Mouse (Mus musculus) frontal cortex, postnatal 14 days (tissue): ENCODE measurements at regions not wholly inside any gene's neighbourhood (a gene's known extent, or its start where the extent isn't known, plus 50 kb on each side); places are given as distances from the start of the nearest gene placed in this dataset.
A peak's percentile ranks its signal among the peaks of the same experiment; 100 is the strongest.

Experiments used
- DNase-seq, 2 experiments: peaks; one replicate each; pipeline ENCODE4 v3.0.0; 2022; ENCODE audit warnings: low spot score in 2 of 2

DNA sequence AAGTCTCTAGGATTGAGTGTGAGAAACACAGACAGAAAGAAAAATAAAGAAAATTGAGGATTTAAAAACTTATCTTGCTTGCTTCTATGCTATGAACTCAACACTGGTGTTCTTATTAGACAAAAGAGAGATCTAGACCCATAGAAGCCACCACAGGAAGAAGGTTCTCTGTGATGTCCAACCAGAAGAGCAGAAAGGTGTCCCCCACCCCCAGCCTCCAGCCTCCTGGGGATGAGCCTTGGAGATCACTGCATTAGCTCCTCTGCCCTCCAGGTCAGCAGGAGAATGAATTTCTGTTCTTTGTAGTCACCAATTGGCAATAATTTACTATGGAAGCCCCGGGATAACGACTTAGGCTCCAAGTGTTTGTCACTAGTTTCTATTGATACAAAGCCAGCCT is 444.3 kb upstream of the Cdh4 start:
- DNase-seq = no peak

DNA sequence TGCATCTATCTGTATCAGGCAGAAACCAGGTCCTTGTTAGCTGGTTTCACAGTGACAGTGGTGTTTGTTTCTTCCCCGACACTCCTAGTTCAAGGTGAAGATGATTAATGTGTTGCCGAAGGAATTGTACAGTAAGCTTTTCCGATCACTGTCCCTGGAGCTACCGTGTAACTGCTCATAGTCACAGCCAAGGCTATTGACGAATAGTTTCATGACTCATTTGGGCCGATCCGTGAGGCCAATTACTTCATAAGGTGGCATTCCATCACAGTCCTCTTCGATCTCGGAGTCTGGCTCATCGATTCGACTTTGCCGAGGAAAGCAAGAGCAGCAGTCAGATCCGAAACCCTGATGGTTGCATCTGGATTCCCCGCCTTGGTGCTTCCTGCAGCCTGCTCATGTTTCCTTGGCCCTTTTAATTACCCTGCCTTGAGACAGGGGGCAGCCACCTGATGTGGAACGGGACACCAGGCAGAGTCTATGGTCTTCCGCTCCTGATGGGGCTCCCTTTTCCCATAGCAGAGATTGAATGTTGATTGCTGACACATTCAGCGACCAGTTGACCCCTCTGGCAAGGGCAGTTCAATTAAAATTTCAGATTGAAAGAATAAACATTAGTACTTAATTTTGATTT is 441.7 kb upstream of the Cdh4 start:
- DNase-seq = no peak

DNA sequence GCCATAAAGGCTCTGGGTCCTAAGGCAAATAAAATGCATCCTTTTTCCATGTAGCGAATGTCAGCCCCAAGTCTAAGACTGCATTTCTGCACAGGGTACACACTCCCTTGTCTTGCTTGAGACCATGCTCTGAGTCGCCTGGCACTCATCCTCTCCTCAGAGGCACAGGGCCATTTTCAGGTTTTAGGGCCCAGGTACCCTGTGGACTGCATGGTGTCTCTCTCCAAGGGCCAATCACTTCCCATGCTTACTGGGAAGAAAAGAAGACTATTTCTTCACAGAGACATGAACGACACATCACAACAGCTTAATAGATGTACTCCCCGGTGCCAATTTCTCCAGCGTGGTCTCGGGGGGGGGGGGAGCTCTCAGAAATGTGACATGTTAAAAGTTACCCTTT is 434.5 kb upstream of the Cdh4 start:
- DNase-seq = no peak

DNA sequence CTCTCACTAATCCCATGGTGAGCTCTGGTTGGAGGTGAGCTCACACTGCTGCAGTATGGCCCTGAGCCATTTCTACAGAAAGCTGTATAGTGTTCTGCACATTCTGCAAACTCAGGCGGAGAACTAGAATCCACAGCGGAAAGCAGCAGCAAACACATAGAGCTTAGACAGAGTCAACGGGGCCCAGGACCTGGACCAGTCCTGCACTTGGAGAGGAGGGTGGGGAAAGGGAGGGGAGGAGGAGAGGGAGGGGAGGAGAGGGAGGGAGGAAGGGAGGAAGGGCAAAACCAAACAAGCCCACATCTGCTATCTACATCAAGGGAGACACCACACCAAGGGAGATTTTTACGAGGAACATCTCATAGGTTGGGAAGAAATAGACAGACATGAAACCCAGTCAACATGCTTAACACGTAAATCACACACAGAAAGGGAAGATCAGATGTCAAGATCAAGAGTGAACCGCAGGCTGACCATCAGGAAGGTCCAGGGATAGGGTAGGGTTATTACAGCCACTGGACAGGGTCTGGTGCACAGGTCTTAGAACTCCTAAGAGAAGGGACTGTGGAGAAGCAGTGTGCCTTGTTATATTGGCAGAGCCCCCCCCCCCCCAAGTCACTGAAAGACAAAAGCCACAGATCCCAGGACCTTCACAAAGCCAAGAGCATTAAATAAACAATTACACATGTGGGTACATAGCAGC is 428.2 kb upstream of the Cdh4 start:
- DNase-seq = no peak

DNA sequence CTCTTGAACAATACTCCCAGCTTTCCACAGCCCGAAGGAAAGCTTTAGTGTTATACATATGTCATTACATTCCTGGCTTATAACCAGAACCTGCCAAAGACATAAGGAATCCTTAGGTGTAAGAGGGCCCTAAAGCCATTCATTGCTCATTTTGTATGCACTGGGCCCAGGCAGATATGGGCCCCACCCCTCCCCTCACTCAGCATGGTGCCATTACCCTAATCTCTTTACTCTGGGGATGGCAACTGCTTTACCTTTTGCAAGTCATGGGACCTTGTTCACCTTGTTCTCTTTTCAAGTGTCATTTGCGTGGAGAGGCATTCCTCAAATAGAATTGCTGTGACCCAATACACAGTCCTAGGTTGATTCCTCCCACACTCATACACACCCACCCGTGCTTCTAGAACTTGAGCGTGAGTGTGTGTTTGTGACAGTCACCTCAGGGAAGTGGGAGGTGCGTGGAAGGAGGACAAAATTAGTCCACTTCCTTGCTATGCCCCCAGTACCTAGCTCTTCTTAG is 419.5 kb upstream of the Cdh4 start:
- DNase-seq = no peak

DNA sequence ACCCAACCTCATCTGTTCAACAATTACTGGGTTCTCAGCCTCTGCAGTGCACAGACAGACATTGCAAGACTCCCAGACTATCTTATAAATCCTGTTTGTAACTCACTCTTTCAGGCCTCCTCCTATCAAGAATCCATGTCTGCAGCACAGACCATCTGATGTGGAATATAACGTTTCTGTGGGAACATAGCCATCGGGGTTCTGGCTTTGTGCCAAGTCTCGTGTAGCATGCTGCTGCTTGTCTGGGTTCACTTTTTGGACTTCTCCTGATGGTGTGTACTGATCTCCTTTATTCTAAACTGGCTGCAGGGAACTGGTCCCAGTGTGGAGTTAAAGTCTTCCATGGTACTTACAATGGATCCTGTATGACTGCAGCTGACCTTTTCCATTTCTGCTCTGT is 418.0 kb upstream of the Cdh4 start:
- no peak for DNase-seq

DNA sequence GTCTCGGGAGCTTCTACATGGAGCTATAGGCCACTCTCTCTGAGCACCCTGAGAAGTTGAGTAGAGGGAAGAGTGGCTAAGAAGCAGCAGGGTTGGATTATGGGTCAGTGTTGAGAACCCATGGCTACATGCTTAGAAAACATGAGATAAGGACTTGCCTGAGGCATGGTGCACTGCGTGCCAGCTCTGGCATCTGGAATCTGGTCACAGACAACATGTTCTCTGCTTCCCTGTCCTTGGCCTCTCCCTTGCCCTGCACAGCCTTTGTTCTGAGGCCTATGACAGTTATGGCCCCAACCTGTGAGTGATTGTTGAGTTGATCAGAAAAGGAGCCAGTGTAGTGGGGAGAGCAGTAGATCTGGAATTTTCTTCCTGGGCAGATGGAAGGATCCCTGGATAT is 409.1 kb upstream of the Cdh4 start:
- no peak for DNase-seq

DNA sequence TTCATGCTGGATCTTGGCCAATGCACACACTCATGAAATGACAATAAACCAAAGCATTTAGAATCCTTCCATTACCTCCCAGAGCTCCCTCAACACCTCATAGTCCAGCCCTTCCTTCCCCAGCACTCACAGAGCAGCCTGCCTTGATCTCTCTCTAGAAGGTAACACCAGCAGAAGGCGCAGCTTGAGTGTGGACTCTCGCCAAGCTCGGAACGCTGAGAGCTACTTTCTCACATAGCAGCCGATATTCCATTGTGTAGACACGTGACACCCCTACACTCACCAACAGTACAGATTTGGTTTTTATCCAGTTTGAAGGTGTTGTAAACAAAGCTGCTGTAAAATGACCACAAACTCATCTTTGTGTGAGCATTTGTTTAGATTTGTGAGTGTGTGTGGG is 406.8 kb upstream of the Cdh4 start:
- no peak for DNase-seq

DNA sequence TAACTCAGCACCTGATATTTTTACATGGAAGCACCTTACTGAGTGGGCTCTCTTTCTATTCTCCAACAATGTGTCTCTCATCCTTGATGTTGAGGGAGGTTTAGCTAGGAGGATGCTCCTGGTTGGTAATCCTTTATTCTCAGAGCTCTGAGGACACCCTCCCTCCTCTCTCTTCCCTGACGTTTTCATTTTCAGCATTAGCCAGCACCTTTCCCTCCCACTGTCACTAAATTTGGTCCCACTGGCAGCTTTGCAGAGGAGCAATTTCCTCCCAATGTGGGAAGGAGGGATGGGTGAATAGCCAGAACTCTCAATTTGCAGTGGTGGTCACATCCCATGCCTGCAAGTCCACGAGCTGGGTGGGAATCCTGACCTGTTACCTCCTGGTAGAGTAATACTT is 402.5 kb upstream of the Cdh4 start:
- no peak for DNase-seq

DNA sequence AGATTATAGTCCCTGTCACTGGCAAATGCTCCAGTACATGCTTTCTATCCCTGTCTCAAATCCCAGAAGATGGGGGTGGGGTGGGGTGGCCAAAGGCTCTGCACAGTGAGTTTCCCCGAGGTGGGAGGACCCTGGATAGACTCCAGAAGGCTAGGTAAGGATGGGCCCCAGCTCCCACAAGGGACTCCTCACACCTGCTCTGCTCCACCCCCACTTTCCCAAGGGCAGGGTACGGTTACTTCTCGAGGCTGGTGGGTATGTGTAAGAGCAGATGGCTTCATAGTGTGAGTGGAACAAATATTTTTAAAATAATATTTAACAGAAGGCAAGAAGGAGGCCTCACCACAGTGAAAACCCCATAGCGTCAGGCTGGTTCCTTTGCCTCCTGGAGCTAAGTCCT is 398.6 kb upstream of the Cdh4 start:
- DNase-seq = no peak

DNA sequence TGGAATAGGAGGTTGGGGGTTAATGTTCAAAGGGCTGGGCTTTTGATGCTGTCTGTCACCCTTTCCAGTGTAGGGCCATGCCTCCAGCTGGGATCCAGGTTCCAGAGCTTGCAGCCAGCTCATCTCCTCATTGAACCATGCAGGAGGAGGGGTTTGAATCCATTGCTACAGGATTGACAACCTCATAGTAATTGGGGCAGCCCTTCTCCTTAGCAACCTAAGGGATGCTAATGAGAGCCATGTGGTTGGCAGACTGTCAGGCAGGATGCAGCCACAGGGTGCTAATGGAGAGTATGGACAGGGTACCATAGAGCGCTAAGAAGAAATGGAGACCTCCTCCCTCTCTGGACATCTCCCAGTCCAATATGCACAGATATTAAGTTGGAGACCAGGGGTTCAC is 396.9 kb upstream of the Cdh4 start:
- no peak for DNase-seq

DNA sequence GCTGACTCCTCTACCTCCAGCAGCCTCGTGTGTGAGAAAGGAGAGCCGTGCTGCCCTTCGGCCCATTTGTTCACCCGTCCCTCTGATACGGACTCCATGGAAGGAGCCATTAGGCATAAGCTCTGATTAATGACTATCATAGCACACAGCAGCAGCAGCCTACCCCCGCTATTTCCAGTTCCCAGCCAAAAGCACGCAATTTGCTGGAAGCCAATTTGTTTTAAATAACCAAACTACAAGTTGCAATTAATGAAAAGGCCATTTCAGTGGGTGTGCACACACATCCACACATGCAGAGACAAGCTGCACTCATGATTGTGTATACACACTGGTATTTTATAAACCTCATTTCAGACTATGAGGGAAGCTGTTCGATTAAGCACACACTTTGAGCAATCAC is 387.8 kb upstream of the Cdh4 start:
- DNase-seq = no peak

DNA sequence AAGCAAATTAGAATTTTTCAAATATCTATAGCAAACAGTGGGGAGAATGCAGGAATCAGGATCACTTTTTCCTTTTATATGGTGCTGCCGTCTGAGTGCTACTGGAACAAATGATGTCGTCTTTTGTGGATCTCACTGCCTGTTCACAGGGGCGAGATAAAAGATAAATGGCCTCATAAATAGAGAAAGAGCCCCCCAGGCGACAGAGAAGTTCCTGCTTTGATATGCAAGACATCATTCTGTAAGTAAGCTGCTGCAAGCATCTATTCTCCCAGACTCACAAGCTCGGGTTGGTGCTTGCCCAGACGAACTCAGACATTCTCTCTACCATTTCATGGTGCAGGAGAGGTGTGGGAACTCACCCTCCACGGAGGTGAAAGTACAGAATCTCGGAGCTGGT is 377.6 kb upstream of the Cdh4 start:
- no peak for DNase-seq

DNA sequence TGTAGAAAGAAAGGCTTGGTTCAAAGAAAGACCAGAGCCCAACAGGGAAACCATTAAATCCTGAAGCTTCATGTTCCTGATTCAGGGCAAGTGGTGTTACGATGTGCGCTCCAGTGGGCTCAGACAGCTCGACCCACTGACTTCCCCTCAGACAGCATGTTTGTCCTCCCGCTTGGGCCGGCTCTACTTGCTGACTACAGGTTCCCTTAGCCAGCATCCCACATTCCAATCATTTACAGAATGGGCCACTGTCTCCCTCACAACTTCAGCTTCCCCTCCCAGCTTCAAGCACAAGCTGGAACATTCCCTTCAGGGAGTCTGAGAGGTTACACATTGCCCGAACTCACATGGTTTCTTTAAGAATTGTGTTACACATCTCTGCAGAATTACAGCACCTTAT is 372.7 kb upstream of the Cdh4 start:
- no peak for DNase-seq

DNA sequence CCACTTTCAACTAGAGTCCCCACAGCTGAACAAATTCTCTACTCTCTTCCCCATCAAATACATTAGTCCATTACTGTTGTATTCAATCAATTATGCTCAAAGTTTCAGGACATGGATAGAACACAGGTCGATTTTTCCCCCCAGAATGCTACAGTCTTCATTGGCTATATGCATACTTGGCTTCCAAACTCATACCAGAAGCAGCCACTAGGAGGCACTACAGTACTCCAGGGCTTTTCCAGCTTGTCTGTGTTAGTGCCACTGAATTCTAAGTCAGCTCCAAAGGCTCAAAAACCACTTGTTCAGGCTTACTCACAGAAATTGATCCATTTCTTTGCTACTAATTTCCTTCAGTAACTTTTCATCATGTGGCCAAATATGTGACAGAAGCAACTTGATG is 371.9 kb upstream of the Cdh4 start:
- peak in 1 of 2 experiments; percentile 23 for DNase-seq

DNA sequence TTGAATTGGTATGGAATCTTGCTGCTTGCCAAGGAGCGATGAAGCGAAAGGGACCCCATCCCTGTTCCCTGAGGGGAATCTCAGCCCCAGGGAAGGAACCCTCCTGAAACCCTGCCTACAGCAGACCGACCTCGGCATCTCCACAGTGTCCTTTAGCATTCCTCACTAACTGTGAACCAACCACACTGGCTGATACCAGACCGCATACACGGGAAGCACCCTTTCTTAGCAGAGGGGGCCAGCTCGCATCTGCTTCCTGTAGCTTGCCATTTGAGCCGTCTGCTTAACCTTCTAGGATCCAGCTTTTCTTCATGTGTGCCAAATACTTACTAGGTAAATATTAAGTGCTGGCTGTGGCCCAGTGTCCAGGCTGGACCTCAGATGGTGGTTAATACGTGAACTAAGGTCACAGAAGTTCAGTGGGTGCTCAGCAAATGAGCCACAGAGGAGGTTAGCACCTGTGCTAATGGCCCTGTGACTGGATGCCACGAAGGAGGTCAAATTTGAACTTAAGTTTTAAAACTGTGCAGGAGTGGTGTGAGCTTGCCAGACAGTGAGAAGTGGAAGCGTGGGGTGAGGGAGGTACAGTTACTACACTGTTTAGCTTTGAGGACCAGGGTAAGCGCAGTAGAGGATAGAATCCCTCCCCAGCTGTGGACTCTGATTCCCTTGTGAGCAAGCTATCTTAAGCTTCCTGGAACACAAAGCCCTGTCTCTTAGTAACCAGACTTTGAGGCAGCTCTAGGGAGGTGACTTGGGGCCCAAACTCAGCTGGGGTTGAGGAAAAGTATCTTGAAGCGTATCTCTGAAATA is 361.6 kb upstream of the Cdh4 start:
- DNase-seq = no peak

DNA sequence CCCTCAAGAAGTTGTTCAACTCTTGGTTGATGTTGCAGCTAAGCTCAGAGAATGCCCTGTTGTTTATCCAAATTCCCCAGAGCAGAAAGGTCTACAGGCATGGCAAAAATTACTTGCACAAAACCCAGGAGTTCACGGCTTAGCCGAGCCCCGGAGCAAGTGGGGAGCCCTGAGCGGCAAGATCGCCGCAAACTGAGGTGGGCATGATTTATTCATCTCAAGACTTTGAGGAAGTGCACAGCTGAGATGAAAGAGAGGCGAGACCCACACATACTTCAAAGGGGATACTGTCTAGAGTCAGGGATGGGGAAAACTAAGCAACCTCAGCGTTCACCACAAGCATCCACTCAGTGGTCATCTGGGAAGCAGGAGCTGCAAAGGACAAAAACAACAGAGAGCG is 355.3 kb upstream of the Cdh4 start:
- no peak for DNase-seq

DNA sequence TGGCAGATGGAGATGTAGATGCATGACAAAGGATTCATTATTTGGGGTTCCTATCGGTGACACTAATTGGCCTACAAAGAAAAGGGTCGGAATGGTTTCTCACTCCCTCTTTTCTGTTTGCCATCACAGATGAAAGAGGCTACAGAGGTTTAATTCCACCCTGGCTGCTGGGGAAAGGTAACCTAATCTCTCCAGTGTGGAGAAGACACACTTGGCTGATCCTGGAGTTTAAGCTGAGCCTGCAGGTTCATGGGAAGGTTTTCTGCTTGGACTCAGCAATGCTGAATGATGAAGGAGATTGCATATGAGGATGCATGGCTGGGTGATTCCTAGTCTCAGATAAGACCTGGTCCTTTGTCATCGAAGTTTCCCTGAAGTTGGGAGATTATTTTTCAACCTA is 350.8 kb upstream of the Cdh4 start:
- DNase-seq = no peak

DNA sequence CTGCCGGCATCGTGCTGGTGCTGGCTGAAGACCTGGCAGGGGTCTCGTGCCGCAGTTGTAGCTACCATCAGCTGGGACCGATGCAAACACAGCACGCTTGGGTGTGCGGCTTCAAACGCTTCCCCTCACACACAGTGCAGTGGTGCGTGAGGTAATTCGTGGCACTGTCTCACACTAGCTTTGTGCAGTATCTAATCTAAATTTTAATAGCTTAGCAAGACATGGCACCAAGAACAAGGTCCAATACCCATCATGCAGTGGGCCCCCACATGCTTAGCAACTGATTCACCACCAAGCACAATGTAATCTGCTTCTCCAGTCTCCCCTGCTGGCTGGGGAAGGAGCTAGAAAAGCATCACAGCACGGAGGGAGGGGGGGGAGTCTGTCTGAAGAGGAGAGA is 348.2 kb upstream of the Cdh4 start:
- no peak for DNase-seq

DNA sequence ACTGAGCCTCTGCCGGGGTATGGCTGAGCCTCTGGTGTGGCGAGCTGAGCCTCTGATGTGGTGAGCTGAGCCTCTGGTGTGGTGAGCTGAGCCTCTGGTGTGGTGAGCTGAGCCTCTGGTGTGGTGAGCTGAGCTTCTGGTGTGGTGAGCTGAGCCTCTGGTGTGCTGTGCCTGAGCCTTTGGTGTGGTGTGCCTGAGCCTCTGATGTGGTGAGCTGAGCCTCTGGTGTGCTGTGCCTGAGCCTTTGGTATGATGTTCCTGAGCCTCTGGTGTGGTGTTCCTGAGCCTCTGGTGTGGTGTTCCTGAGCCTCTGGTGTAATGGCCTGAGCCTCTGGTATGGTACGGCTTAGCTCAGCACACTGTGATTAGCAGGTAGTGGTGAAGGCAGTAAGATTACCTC is 346.2 kb upstream of the Cdh4 start:
- no peak for DNase-seq

DNA sequence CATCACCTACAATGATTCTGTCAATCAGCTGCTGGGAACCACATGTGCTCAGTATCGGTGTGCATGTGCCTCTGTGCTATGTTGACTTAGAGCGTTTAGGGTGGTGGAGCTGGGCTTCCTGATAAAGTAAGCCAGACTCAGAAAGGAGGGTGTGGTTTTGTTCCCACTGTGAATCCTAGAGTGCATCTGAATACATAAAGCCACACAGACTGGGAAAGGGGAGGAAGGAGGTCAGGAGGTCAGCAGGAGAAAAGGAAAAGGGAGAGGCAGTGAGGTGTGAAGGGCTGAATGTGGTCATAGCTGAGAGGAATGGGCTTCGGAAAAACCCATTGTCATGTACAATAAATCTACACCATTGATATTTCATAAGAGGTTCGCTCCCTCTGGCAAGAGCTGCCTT is 345.4 kb upstream of the Cdh4 start:
- DNase-seq = no peak

DNA sequence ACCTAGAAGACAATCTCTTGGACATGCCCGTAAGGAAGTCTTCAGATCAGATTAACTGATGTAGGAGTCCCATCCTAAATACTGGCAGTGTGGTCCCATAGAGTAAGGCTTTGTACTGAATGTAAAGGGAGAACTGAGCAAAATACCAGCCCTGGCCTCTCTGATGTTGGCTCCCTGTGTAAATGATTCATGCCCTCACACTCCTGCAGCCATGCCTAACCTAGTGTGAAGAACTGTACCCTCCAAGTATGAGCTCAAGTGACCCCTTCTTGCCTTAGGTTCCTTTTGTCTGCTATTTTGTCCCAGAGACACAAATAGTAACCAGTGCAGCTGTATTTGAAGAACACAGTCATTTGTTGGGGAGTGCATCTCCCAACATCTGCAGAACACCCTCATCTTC is 342.4 kb upstream of the Cdh4 start:
- no peak for DNase-seq

DNA sequence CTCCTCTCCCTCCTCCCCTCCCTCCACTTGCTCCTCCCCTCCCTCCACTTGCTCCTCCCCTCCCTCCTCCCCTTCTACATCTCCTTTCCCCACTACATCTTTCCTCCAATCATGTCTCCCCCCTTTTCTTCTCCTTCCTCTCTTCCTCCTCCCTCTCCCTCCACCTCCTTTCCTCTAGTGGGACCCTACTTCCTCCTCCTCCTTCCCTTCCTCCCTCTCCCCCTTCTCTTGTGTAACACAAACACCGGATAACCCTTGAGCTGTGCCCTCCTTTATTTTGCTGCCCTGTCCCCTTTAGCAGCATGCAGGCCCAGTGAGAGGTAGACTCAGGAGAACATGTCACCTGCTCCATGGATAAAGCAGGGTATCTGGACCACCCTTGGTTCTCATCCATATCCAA is 339.1 kb upstream of the Cdh4 start:
- DNase-seq = no peak
